Mouse (Mus musculus): Measurements from ENCODE around the gene Klk1b3. TPM values are rescaled to one million over a fixed set of nuclear protein-coding genes. Genes with fewer than 3 reads are reported as not detected.
A peak's percentile ranks its signal among the peaks of the same experiment; 100 is the strongest.
"Not testable (repeated sequence)": the region's sequence is repeated elsewhere in the genome, so short reads cannot be mapped to it uniquely, and the experiment has no call there.

Klk1b3 gene
- polyA plus RNA-seq, 1 experiment from 2014 or later = not detected

DNA sequence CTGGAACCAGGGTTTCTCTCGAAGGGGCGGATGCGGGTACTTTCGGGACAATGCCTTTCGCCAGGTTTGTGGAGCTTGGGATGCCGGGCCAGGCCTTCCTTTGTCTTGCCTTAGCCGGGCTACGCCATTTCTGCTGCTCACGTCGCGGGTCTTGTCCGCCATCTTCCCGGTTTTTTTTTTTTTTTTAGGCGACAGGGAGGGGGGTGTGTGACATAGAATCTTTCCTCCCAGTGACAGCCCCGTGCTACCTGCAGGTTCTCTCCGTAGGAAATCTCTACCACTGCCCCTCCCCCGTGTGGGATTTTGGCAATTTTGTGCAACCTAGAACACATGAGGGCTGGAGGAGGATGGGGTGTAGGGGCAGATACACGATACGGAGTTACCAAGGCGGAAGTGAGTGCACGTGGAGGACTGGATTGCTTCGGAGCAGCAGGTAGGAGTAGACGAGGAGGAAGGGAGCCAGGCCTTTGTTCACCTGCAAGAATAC lies 49.0 kb downstream of the Klk1b3 start:
- H3K9ac ChIP-seq (ENCODE audit: low read depth, low read length) = peak overlapping the region; percentile 97
- peak overlapping the region; percentile 96 for H3K27ac ChIP-seq (ENCODE audit: low read depth, low read length)
- H3K36me3 ChIP-seq (ENCODE audit: control insufficient read depth, insufficient read depth, low read length) = peaks cover 26% of the 10 kb centered on the region
- ATAC-seq (replicated peaks; ENCODE audit: low FRiP score) (peak; percentile 5; the same call in 1 of the 2 replicates), DNase-seq (ENCODE audit: low spot score) (no peak)
- no peaks in the 10 kb centered on the region for H3K27me3 ChIP-seq (replicated peaks; ENCODE audit: control insufficient read depth, insufficient read depth, low read length)
- no peaks in the 10 kb centered on the region for H3K9me3 ChIP-seq (ENCODE audit: control insufficient read depth, low read length)
- H3K4me3 ChIP-seq (ENCODE audit: low read depth, low read length) = peak overlapping the region; percentile 96
- H3K4me1 ChIP-seq (replicated peaks; ENCODE audit: control insufficient read depth, insufficient read depth, low read length) = peaks cover 20% of the 10 kb centered on the region
- WGBS = under 1% methylated on average over 23 of the region's 23 CpGs
- peak overlapping the region; percentile 90 for H3K4me2 ChIP-seq

- peak overlapping the region; percentile 90 for H3K4me2 ChIP-seq
- no peak for ATAC-seq (replicated peaks; ENCODE audit: low FRiP score)
- H3K27ac ChIP-seq (ENCODE audit: low read depth, low read length) = no peak overlapping the region
- no peaks in the 10 kb centered on the region for H3K9me3 ChIP-seq (ENCODE audit: control insufficient read depth, low read length)
- no peaks in the 10 kb centered on the region for H3K27me3 ChIP-seq (replicated peaks; ENCODE audit: control insufficient read depth, insufficient read depth, low read length)
- DNase-seq (ENCODE audit: low spot score) = no peak
- peaks cover 36% of the 10 kb centered on the region for H3K36me3 ChIP-seq (ENCODE audit: control insufficient read depth, insufficient read depth, low read length)
- peak overlapping the region; percentile 96 for H3K4me3 ChIP-seq (ENCODE audit: low read depth, low read length)
- peak overlapping the region; percentile 97 for H3K9ac ChIP-seq (ENCODE audit: low read depth, low read length)
- WGBS = 83% methylated on average over 2 of the region's 2 CpGs
- peaks cover 20% of the 10 kb centered on the region for H3K4me1 ChIP-seq (replicated peaks; ENCODE audit: control insufficient read depth, insufficient read depth, low read length)
Measured at GRCm38 (mm10) chr7:44247971-44248370, 50.0 kb downstream of the Klk1b3 start.

DNA sequence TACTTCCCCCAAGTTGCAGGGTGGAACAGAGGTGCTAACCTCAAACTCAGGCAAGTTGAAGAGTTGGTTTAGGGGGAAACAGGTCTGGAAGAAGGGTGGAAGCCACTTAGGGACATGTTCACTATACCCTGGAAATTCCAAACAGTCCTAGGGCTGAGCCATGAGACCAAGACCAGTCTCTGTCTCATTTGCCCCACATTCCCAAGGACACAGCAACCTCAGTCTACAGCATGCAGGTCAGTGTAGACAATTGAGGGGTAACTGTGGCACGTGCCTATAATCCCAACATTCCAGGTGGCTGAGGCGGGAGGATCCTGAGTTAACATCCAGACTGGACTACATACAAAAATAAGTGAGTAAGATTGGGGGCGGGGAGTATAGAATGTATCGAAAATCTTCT lies 51.3 kb downstream of the Klk1b3 start:
- 91% methylated on average over 4 of the region's 4 CpGs for WGBS
- H3K27ac ChIP-seq (ENCODE audit: low read depth, low read length) = no peak overlapping the region
- no peaks in the 10 kb centered on the region for H3K9me3 ChIP-seq (ENCODE audit: control insufficient read depth, low read length)
- no peak overlapping the region for H3K4me3 ChIP-seq (ENCODE audit: low read depth, low read length)
- H3K27me3 ChIP-seq (replicated peaks; ENCODE audit: control insufficient read depth, insufficient read depth, low read length) = no peaks in the 10 kb centered on the region
- 0 out of 2 replicates have a peak overlapping the region, but pooled peaks have one; percentile 8 for H3K4me2 ChIP-seq
- H3K4me1 ChIP-seq (replicated peaks; ENCODE audit: control insufficient read depth, insufficient read depth, low read length) = peaks cover 20% of the 10 kb centered on the region
- DNase-seq (ENCODE audit: low spot score) = no peak
- 0 out of 2 replicates have a peak overlapping the region, but pooled peaks have one; percentile 36 for H3K9ac ChIP-seq (ENCODE audit: low read depth, low read length)
- ATAC-seq (replicated peaks; ENCODE audit: low FRiP score) = no peak
- H3K36me3 ChIP-seq (ENCODE audit: control insufficient read depth, insufficient read depth, low read length) = peaks cover 42% of the 10 kb centered on the region

- not testable (repeated sequence) for H3K4me2 ChIP-seq; ATAC-seq (replicated peaks; ENCODE audit: low FRiP score); DNase-seq (ENCODE audit: low spot score); H3K9ac ChIP-seq (ENCODE audit: low read depth, low read length); H3K27ac ChIP-seq (ENCODE audit: low read depth, low read length); H3K27me3 ChIP-seq (replicated peaks; ENCODE audit: control insufficient read depth, insufficient read depth, low read length); H3K9me3 ChIP-seq (ENCODE audit: control insufficient read depth, low read length); H3K4me3 ChIP-seq (ENCODE audit: low read depth, low read length)
- 90% methylated on average over 17 of the region's 17 CpGs for WGBS
- peaks cover 13% of the 10 kb centered on the region for H3K4me1 ChIP-seq (replicated peaks; ENCODE audit: control insufficient read depth, insufficient read depth, low read length)
- H3K36me3 ChIP-seq (ENCODE audit: control insufficient read depth, insufficient read depth, low read length) = peaks cover 42% of the 10 kb centered on the region
Measured at GRCm38 (mm10) chr7:44250732-44251275, 52.8 kb downstream of the Klk1b3 start.

Other genes with a start within 250 kb of the Klk1b3 start
- not detected in 2 replicates for gene Klk1b8, start 247.5 kb upstream of the Klk1b3 start, polyA plus RNA-seq (2014; fragmentation: Nextera tagmentation; extraction: Ambion mirVana)
- not detected in 2 replicates for gene Klk1b1, start 231.4 kb upstream of the Klk1b3 start, polyA plus RNA-seq (2014; fragmentation: Nextera tagmentation; extraction: Ambion mirVana)
- not detected in 2 replicates for gene Klk1b9, start 222.1 kb upstream of the Klk1b3 start, polyA plus RNA-seq (2014; fragmentation: Nextera tagmentation; extraction: Ambion mirVana)
- not detected in 2 replicates for gene Klk1b11, start 202.3 kb upstream of the Klk1b3 start, polyA plus RNA-seq (2014; fragmentation: Nextera tagmentation; extraction: Ambion mirVana)
- gene Klk1b26, start 186.0 kb upstream of the Klk1b3 start, polyA plus RNA-seq (2014; fragmentation: Nextera tagmentation; extraction: Ambion mirVana) = not detected in 2 replicates
- gene Klk1b27, start 145.9 kb upstream of the Klk1b3 start, polyA plus RNA-seq (2014; fragmentation: Nextera tagmentation; extraction: Ambion mirVana) = not detected in 2 replicates
- not detected in 2 replicates for gene Klk1b21, start 95.9 kb upstream of the Klk1b3 start, polyA plus RNA-seq (2014; fragmentation: Nextera tagmentation; extraction: Ambion mirVana)
- gene Klk1b22, start 85.5 kb upstream of the Klk1b3 start, polyA plus RNA-seq (2014; fragmentation: Nextera tagmentation; extraction: Ambion mirVana) = not detected in 2 replicates
- not detected in 2 replicates for gene Klk1b16, start 61.4 kb upstream of the Klk1b3 start, polyA plus RNA-seq (2014; fragmentation: Nextera tagmentation; extraction: Ambion mirVana)
- gene Klk1b24, start 10.0 kb upstream of the Klk1b3 start, polyA plus RNA-seq (2014; fragmentation: Nextera tagmentation; extraction: Ambion mirVana) = not detected in 2 replicates
- not detected in 2 replicates for gene Klk1b4, start 9.2 kb downstream of the Klk1b3 start, polyA plus RNA-seq (2014; fragmentation: Nextera tagmentation; extraction: Ambion mirVana)
- not detected in 2 replicates for gene Klk1b5, start 17.8 kb downstream of the Klk1b3 start, polyA plus RNA-seq (2014; fragmentation: Nextera tagmentation; extraction: Ambion mirVana)
- not detected in 2 replicates for gene Klk1, start 27.2 kb downstream of the Klk1b3 start, polyA plus RNA-seq (2014; fragmentation: Nextera tagmentation; extraction: Ambion mirVana)
- not detected in 2 replicates for gene Gm36864, start 38.0 kb downstream of the Klk1b3 start, polyA plus RNA-seq (2014; fragmentation: Nextera tagmentation; extraction: Ambion mirVana)
- gene 1700028J19Rik, start 48.5 kb downstream of the Klk1b3 start, polyA plus RNA-seq (2014; fragmentation: Nextera tagmentation; extraction: Ambion mirVana) = 1.5 and 2.0 TPM in 2 replicates
- 109 and 117 TPM in 2 replicates for gene 2410002F23Rik, start 48.5 kb downstream of the Klk1b3 start, polyA plus RNA-seq (2014; fragmentation: Nextera tagmentation; extraction: Ambion mirVana)
- gene Acp4, start 59.2 kb downstream of the Klk1b3 start, polyA plus RNA-seq (2014; fragmentation: Nextera tagmentation; extraction: Ambion mirVana) = not detected in 2 replicates
- not detected in 2 replicates for gene Gm15517, start 63.3 kb downstream of the Klk1b3 start, polyA plus RNA-seq (2014; fragmentation: Nextera tagmentation; extraction: Ambion mirVana)
- gene Clec11a, start 108.7 kb downstream of the Klk1b3 start, polyA plus RNA-seq (2014; fragmentation: Nextera tagmentation; extraction: Ambion mirVana) = 0.90 and 1.1 TPM in 2 replicates
- 0.62 and 0.69 TPM in 2 replicates for gene Shank1, start 112.1 kb downstream of the Klk1b3 start, polyA plus RNA-seq (2014; fragmentation: Nextera tagmentation; extraction: Ambion mirVana)
- 0.35 and 0.40 TPM in 2 replicates for gene Syt3, start 185.9 kb downstream of the Klk1b3 start, polyA plus RNA-seq (2014; fragmentation: Nextera tagmentation; extraction: Ambion mirVana)
- gene 1700008O03Rik, start 187.6 kb downstream of the Klk1b3 start, polyA plus RNA-seq (2014; fragmentation: Nextera tagmentation; extraction: Ambion mirVana) = 0.83 and 0.93 TPM in 2 replicates
- gene Lrrc4b, start 230.8 kb downstream of the Klk1b3 start, polyA plus RNA-seq (2014; fragmentation: Nextera tagmentation; extraction: Ambion mirVana) = 0.25 and 0.52 TPM in 2 replicates

Data from liver, embryonic 11.5 days (tissue).